Mouse (Mus musculus) megakaryocyte, adult 5-6 weeks (primary cell): Measurements from ENCODE around the gene Frmd4b. TPM values are rescaled to one million over a fixed set of nuclear protein-coding genes. Genes with fewer than 3 reads are reported as not detected.

Experiments used
- ATAC-seq: 2 replicates; pipeline ENCODE4 v1.8.0; 2016; ENCODE audit warnings: mild to moderate bottlenecking, inconsistent platforms; ENCODE audit not compliant: poor library complexity, severe bottlenecking
- total RNA-seq, 2 experiments: library from RNA; stranded (forward) in 1 of 2; stranded (reverse) in 1 of 2; fragments of 153-499, 151-499 nt in 1 of 2; fragments of 221-1000, 200-1000 nt in 1 of 2; gene quantifications; 2 replicates each; pipeline versions ENCODE4 v1.2.3 to v1.2.4; 2015 to 2017

The Frmd4b gene
- total RNA-seq, 2 experiments from 2014 or later: 9.8 to 28.3 TPM

DNA sequence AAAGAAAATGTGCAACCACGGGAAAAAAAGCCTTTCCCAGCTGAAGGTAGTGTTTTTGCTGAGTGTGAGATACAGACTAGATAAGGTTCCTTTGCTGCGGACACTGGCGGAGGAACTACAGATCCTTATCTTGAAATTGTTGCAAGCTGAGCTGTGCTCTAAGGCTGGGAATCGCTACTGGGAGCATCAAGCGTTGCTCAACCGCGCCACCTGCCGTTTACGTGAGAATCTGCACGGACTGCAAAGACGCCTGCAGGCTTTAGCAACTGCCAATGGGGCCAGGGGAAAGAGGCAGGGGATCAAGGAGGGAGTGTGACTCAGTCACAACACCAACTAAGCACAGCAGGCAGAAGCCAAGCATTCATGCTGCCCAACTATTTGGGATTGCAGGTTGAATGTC is 94.2 kb downstream of the Frmd4b start:
- peak; percentile 84 for ATAC-seq

- no peak for ATAC-seq
These were observed 95.9 kb downstream of the Frmd4b start for GRCm38 (mm10) chr6:97521279-97522038.

GRCm38 (mm10) chr6:97520566-97520965 is 96.8 kb downstream of the Frmd4b start:
- no peak for ATAC-seq

DNA sequence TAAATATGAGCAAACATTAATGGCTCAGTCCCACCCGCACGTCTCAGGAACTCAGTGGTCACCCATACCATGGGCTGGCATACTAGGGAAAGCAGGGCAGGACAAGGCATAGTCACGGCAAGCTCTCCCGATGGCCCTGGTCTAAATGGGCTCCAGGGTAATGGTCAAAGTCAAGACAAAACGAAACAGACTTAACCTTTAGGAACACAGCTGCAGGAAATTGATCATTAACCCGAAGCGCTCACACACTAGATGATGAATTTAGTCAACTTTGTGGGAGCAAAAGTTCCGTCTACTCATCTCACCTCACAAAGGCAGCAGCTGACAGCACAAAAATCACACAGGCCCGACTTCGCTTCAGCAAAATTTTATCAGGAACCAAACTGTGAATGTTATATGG is 97.8 kb downstream of the Frmd4b start:
- no peak for ATAC-seq

DNA sequence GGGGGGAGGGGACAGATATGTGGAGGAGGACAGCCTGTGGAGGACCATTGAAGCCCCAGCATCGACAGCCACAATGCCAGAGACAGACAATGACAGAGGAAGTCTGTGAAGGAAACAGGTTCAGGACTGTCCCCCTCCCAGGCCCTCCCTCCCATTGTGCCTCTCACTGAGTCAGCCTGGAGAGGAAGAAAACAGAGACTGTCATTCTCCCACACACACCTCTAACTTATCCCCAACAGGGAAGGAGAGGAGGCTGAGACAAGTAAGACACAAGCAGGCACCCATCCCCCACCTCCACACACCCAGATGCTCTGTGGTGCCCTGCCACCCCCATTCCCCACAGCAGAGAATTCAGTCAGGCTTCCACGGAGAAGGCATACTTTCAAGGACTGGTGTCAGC is 98.9 kb downstream of the Frmd4b start:
- ATAC-seq: no peak

DNA sequence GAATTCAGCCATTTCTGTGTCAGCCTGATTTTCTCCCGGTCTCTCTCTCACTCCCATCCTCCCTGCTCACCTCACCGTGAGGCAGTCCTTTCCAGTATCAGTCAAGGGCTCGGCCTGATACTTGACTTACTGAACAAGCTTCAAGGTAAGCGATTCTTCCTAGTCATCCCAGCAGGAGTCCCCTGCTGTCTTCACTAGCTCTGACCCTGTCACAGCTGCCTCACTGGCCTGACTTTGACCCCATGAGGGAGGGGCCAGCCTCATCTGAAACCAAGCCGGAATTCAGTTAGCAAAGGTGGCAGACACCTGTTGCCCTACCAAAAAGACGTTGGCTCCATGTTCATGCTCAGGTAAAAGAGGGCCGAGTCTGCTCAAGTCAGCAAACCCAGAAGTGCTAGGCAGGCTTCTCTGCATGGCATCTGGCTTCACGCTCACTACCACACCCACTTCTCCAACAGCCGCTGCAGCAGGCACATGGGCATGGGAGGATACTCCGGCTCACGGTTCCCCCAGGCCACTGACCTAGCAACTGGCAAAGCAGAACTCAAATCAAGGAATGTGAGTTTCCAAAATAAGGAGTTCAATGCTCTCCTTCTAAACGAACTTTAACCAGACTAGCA is 99.6 kb downstream of the Frmd4b start:
- ATAC-seq: no peak

DNA sequence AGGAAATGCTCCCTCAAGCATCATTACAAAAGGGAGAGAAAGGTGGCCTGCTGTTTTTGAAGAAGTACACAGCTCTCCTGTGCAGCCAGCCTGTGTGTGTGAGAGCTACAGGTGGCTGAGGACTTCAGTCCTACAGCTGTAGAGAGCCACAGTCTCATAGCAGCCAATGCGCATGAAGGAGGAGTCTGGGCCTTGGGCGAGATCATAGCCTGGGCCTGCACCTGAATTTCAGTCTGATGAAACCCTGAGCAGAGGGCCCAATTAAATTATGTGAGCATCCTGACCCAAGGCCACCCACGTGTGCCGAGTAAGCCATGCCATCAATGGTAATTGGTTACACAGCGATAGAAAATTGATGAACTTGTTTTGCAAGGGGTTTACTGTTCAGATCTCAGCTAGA is 100.4 kb downstream of the Frmd4b start:
- ATAC-seq: no peak

DNA sequence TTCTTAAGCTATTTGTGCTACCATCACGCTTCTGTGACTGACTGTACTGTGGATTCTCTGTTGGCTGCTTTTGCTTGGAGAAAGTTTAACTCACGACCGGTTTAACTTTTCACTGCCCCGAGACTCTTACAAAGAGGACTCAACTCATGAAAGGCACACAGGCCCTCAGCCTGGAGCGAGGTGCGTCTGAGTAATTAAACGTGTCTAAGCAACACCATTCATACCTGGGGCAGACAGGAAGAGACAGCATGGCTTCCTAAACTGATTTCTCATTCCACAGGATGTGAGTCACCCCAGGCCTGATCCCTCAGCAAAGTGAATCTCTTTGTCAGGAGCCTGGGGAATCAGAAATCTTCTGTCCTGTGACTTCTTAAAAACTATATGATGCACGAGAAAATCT is 106.6 kb downstream of the Frmd4b start:
- ATAC-seq: no peak

GRCm38 (mm10) chr6:97509434-97509833 is 107.9 kb downstream of the Frmd4b start:
- no peak for ATAC-seq

- no peak for ATAC-seq
These were observed 108.9 kb downstream of the Frmd4b start for GRCm38 (mm10) chr6:97508480-97508879.

- ATAC-seq: no peak
These were observed 109.4 kb downstream of the Frmd4b start for GRCm38 (mm10) chr6:97507893-97508292.

GRCm38 (mm10) chr6:97506141-97506650 is 111.1 kb downstream of the Frmd4b start:
- peak; percentile 36; the same call in 1 of the 2 replicates for ATAC-seq

- peak; percentile 71 for ATAC-seq
These were observed 112.7 kb downstream of the Frmd4b start for GRCm38 (mm10) chr6:97504673-97505072.

GRCm38 (mm10) chr6:97501000-97501399 is 116.3 kb downstream of the Frmd4b start:
- ATAC-seq: no peak

DNA sequence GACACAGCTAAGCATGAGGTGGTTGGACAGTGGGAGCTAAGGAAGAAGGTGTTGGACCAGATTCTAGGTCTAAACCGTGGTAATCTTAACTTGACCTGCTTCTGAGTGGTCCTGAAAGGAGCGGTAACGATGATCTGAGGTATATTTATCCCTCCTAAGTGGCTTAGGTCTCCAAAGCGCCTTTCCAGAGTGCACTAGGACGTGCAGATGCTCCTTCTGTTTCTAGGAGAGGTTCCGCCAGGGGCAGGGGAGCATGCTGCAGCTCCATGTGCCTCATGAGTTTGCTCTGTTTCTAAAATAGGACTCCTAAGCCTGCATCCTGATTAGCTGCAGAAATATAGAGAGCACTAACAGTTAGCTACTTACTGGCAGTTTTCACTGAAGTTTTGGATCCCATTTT is 117.1 kb downstream of the Frmd4b start:
- ATAC-seq: no peak

- no peak for ATAC-seq
These were observed 121.3 kb downstream of the Frmd4b start for GRCm38 (mm10) chr6:97496002-97496401.

GRCm38 (mm10) chr6:97491065-97491464 is 126.3 kb downstream of the Frmd4b start:
- ATAC-seq: no peak

GRCm38 (mm10) chr6:97488821-97489220 is 128.5 kb downstream of the Frmd4b start:
- ATAC-seq: no peak

GRCm38 (mm10) chr6:97488280-97488679 is 129.1 kb downstream of the Frmd4b start:
- no peak for ATAC-seq

GRCm38 (mm10) chr6:97487535-97488081 is 129.7 kb downstream of the Frmd4b start:
- ATAC-seq: peak; percentile 58

- no peak for ATAC-seq
These were observed 130.5 kb downstream of the Frmd4b start for GRCm38 (mm10) chr6:97486813-97487361.
